Mouse (Mus musculus) heart, adult 2 months (tissue): ENCODE measurements at regions not wholly inside any gene's neighbourhood (a gene's known extent, or its start where the extent isn't known, plus 50 kb on each side); places are given as distances from the start of the nearest gene placed in this dataset.

Experiments used
- EP300 ChIP-seq: fragments of 200-500 bp; IDR thresholded peaks from 2 replicates; pipeline ENCODE4 v1.6.1; 2011; ENCODE audit warnings: low read depth, low read length, control low read depth; ENCODE audit not compliant: insufficient read depth
- POLR2A ChIP-seq: fragments of 200-500 bp; IDR thresholded peaks from 2 replicates; pipeline ENCODE4 v1.6.1; 2011; ENCODE audit warnings: mild to moderate bottlenecking, low read depth, low read length, control low read depth; ENCODE audit not compliant: insufficient read depth

DNA sequence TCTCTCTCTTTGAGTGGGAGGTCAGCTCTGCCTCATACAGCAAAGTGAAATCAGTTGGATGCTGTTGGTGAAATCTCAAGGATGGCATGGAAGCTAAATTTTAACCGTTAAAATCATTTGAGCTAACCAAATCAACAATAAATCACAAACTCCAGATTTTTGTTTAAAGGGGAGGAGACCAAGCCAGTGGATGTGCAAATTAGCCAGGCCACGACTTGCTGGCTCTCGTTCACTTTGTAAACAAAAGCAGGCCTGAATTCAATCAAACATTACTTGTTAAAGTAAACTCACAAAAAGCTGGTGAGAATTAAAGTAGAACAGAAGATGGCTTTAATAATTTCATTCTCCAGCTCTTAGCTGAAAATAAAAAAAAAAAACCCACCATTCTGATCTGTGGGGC lies 359.3 kb upstream of the Ddhd1 start:
- TF ChIP-seq EP300 (no peak), POLR2A (no peak)
